Mouse (Mus musculus): ENCODE data around the gene Ppp1r3c.

Ppp1r3c gene

GRCm38 (mm10) chr19:36716221-36716620 is 20.2 kb downstream of the Ppp1r3c start:
- no peak for DNase-seq (ENCODE audit: low spot score)

GRCm38 (mm10) chr19:36715591-36715990 is 20.9 kb downstream of the Ppp1r3c start:
- no peak for DNase-seq (ENCODE audit: low spot score)

- DNase-seq (ENCODE audit: low spot score), result no peak
These were observed 22.0 kb downstream of the Ppp1r3c start for GRCm38 (mm10) chr19:36714492-36714891.

GRCm38 (mm10) chr19:36713092-36713491 is 23.4 kb downstream of the Ppp1r3c start:
- DNase-seq (ENCODE audit: low spot score), result no peak

- DNase-seq (ENCODE audit: low spot score), result no peak
These were observed 30.3 kb downstream of the Ppp1r3c start for GRCm38 (mm10) chr19:36706195-36706594.

- peak; percentile 34 for DNase-seq (ENCODE audit: low spot score)
These were observed 30.9 kb downstream of the Ppp1r3c start for GRCm38 (mm10) chr19:36705286-36706146.

GRCm38 (mm10) chr19:36704763-36705162 is 31.7 kb downstream of the Ppp1r3c start:
- no peak for DNase-seq (ENCODE audit: low spot score)

GRCm38 (mm10) chr19:36701809-36702622 is 34.4 kb downstream of the Ppp1r3c start:
- no peak for DNase-seq (ENCODE audit: low spot score)

GRCm38 (mm10) chr19:36701366-36701765 is 35.1 kb downstream of the Ppp1r3c start:
- DNase-seq (ENCODE audit: low spot score), result no peak

GRCm38 (mm10) chr19:36700937-36701336 is 35.5 kb downstream of the Ppp1r3c start:
- DNase-seq (ENCODE audit: low spot score), result no peak

- DNase-seq (ENCODE audit: low spot score), result no peak
These were observed 37.3 kb downstream of the Ppp1r3c start for GRCm38 (mm10) chr19:36699151-36699550.

- DNase-seq (ENCODE audit: low spot score), result no peak
These were observed 38.3 kb downstream of the Ppp1r3c start for GRCm38 (mm10) chr19:36698200-36698599.

GRCm38 (mm10) chr19:36696601-36697122 is 39.8 kb downstream of the Ppp1r3c start:
- DNase-seq (ENCODE audit: low spot score), result no peak

- no peak for DNase-seq (ENCODE audit: low spot score)
These were observed 42.9 kb downstream of the Ppp1r3c start for GRCm38 (mm10) chr19:36693530-36693929.

GRCm38 (mm10) chr19:36691941-36692340 is 44.5 kb downstream of the Ppp1r3c start:
- DNase-seq (ENCODE audit: low spot score), result no peak

GRCm38 (mm10) chr19:36691245-36691644 is 45.2 kb downstream of the Ppp1r3c start:
- DNase-seq (ENCODE audit: low spot score), result no peak

GRCm38 (mm10) chr19:36689205-36689604 is 47.2 kb downstream of the Ppp1r3c start:
- no peak for DNase-seq (ENCODE audit: low spot score)

GRCm38 (mm10) chr19:36687843-36688637 is 48.4 kb downstream of the Ppp1r3c start:
- DNase-seq (ENCODE audit: low spot score), result peak; percentile 61

GRCm38 (mm10) chr19:36687044-36687443 is 49.4 kb downstream of the Ppp1r3c start:
- no peak for DNase-seq (ENCODE audit: low spot score)

GRCm38 (mm10) chr19:36686016-36686415 is 50.4 kb downstream of the Ppp1r3c start:
- DNase-seq (ENCODE audit: low spot score), result no peak

- DNase-seq (ENCODE audit: low spot score), result no peak
These were observed 53.9 kb downstream of the Ppp1r3c start for GRCm38 (mm10) chr19:36682560-36682959.
